Mouse (Mus musculus): ENCODE measurements around the gene Eme2.

Gene Eme2

DNA sequence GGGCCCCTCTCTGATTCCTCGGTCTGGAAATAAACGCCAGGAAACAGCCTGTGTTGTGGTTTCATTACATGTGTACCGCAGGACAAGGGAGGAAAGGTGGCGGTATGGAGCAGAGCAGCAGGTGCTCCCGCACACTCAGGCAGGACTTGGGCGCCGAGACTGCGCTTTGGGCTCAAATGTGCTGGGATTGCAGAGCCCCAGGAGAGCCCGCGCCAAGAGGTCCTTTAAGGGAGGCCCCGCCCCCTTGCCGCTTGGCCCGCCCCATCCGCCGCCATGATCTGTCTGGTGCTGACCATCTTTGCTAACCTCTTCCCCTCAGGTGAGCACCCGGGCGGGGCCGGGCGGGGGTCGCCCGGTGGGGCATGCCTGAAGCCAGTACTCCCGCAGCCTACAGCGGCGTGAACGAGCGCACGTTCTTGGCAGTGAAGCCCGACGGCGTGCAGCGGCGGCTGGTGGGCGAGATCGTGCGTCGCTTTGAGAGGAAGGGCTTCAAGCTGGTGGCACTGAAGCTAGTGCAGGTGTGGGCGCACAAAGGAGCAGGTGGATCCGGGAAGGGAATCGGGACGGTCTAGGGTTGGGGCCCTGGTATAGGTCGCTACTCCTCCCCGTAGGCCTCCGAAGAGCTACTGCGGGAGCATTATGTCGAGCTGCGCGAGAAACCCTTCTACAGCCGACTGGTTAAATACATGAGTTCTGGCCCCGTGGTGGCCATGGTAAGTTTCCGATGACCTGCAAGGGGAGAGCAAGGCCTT, 1.5 kb upstream of the Eme2 start, which contains the start of gene Nme3:
Nme3 (plus strand) TSS at position 260 of the 752 bp plus-strand sequence.
- DNase-seq (ENCODE audit: low read depth, low spot score): peak; percentile 93

DNA sequence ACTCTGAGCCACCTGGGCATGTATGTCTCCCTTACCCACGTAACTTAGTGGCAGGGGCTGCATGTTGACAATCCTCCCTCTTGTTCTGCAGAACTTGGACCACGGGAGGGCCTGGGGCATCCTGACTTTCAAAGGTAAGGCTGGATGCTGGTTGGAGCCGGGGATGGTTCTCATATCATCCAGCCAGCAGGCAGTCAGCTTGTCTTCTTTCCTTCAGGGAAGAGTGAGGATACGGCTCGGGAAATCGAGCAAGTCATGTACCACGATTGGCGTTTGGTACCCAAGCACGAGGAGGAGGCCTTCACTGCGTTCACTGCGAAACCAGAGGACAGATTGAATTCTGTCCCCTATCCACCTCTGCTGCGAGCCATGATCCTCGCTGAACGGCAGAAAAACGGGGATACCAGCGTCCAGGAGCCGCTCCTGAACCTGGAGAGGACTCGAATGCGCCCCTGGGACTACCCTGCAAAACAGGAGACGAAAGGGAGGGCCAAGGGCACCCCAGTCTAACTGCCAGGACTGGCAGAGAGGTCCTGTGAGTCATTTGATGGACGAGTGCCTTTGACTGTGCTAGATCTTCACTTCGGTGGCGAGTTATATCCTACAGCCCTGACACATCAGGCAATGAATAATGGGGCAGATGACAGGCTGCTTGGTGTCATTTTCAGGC, 819 bp upstream of the Eme2 start:
- DNase-seq (ENCODE audit: low read depth, low spot score): no peak

DNA sequence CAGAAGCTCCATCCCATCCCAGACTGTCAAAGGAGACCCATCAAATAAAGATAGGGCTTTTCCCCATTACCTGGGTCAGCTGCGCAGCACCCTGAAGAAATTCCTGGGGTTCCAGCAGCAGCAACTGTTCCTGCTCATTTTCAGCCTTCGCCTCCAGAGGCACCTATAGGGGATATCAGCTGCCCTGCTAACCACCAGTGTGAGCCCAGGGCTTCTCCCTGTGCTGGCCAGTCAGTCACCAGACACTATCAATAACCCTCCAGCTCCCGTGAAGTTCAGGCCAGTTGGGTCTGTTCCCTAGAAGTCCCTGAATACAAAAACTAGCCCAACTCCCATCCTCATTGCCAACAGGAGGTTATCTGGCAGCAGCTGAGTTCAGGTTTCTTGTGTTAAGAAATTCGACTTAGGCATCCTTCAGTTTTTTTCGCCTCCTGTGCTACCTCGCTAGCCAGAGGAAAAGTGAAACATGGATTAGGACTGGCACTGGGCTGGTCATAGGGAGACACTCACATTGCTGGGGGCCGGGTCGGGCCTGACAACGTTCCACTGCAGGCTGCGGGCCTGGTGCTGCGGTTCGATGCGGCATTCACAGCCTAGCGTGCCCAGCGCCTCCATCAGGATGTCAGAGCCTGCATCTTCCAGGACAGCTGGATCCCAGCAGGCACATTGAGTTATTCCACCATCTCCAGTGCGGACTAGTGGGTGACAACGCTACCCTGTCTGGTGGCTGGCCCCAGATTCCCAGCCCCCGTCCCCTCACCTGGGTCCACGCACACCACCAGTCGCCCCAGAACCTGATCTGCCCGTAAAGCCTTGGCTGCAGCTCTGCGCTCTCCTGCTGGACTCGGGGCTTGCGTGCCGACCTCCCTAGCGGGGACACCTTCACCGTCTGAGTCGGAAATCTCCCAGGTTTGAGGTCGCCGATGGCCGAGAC, 559 bp downstream of the Eme2 start:
- no peak for DNase-seq (ENCODE audit: low read depth, low spot score)

DNA sequence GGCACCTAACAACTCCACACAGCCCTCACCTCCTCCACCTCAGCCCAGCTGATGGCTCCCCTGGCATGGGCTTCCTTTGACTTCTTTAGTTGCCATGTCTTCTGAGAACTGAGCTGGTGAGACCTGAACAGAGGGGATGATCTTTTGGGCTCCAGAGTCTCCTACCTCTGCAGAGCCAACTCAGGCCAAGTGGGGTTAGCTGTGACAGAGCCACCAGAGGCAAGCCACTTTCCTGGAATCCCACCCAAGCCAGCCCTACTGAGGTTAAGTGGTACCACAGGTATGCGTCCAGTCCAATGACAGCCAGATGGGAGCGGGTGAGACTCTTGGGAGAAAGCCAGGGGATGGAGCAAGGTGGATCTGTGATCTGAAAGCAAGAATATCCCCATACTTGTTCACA, 1.6 kb downstream of the Eme2 start:
- DNase-seq (ENCODE audit: low read depth, low spot score): no peak

DNA sequence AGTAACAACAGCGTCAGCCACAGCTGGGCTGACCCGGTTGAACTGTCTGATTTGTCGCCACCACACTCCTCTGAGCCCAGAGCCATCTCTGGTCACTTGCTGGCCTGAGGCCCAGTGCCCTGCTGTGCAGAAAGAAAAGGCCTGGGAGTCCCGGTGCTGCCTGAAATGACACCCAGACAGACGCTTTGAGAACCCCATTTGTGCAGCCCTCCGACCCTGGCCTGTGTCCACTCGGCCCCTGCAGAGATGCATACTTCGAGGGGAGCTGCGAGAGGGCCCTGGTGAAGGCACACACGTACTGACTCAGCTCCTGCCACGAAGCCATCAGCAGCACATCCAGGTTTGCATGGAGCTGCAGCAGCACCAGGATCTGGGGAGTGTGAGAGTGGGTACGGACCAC, 2.1 kb downstream of the Eme2 start:
- DNase-seq (ENCODE audit: low read depth, low spot score): no peak

DNA sequence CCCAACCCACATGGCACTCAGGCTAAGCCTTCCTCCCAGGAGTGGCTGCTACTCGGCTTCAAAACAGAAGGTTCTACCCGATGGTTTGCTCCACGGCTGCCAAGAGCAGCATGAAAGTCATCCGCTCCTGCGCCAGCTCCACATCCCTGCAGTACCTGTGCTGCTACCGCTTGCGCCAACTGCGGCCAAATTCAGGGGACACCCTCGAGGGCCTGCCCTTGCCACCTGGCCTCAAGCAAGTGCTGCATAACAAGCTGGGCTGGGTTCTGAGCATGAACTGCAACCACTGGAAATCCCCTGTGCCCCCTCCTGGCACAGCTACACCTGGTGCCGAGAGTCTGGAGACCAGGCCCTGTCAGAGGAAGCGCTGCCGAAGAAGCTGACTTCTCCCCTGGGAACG, 3.6 kb downstream of the Eme2 start:
- DNase-seq (ENCODE audit: low read depth, low spot score): no peak

DNA sequence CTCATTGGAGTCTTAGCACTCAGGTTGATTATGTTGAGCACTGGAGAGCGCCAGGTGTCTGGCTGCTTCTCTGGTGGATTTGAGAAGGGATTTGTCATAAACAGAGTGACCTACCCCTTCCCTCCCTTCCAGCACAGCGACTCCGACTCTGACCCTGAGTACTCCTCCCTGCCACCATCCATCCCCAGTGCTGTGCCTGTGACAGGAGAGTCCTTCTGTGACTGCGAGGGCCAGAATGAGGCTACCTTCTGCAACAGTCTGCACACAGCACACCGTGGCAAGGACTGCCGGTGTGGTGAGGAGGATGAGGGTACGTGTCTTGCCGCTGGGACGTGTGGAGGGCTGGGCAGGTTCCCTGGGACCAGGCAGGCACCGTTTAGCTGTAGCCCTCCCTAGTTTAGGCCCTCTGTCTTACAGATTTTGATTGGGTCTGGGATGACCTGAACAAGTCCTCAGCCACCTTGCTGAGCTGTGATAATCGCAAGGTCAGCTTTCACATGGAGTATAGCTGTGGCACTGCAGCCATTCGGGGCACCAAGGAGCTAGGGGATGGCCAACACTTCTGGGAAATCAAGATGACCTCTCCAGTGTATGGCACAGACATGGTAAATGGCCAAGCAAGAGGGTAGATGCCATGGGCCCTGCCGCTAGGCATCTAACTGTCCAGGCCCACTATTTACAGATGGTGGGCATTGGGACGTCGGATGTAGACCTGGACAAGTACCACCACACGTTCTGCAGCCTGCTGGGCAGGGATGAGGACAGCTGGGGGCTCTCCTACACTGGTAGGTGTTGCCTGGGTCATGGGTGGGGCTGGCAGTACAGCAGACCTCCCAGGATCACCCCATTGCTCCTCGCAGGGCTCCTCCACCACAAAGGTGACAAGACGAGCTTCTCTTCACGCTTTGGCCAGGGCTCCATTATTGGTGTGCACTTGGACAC, 4.5 kb downstream of the Eme2 start:
- DNase-seq (ENCODE audit: low read depth, low spot score): no peak

DNA sequence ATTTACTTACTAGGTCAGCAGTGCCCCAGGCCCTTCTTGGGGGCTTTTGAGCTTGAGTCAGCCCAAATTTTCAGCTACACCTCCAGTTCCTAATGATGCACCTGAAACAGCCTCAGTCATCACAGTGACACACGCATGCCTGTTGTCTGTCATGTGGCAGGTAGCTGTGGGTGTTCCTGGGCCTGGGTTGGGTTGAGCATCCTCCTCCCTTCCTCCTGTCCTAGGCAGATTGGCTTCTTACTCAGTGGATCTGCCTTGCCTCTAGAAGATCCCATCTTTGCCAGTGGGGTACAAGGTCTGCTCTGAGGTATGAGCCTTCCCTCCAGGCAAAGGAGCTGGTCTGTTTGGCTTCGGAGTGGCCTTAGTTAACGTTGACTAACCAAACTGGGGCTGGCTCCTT, 6.0 kb downstream of the Eme2 start:
- DNase-seq (ENCODE audit: low read depth, low spot score): no peak

DNA sequence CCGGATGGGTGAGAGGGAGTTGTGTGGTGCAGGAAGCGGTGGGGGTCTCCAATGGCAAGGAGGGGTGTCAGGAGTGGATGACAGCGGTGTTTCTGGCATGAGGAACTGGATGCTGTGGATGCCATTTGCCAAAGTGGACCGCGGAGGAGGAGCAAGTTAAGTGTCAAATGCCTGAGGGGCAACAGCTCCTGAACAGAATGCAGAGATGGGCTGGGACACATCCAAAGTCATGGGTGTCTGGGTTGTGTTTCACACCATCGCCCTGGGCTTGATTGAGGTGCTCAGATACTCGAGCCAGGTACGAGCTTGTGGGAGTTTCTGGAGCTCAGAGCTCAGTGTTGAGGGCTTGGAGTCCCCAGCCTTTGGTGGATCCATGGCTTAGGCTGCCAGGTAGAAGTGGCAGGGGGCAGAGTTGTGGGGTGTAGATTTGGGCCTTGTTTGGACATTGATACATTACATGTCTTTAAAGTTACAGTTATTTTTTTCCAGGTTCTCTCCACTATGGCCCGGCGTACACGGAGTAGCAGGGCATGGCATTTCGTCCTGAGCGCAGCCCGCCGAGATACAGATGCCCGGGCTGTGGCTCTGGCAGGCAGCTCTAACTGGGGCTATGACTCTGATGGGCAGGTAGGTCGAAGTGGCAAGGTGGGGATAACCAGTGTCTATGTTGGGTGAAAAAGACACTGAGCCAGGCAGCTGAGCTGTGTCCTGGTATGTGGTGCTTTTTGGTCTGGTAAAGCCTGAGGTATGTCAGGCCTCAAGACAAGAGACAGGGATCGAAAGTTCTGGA, 7.4 kb downstream of the Eme2 start:
- DNase-seq (ENCODE audit: low read depth, low spot score): peak; percentile 40

DNA sequence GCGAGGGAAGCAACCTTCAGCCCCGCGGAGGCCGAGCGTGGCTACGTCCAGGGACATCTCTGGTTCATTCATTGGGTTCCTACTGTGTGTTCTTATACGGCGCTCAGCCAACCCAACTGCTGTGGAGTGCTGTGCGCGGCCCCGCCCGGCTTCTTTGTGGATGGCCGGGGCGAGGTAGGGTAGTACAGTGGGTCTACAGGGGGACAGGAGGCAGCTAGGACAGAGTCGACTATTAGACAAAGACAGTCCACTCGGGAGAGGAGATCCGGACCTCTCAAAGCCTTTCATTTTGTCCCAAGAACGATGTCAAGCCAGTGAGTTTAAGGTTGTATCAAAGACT, 8.0 kb downstream of the Eme2 start:
- DNase-seq (ENCODE audit: low read depth, low spot score): no peak

DNA sequence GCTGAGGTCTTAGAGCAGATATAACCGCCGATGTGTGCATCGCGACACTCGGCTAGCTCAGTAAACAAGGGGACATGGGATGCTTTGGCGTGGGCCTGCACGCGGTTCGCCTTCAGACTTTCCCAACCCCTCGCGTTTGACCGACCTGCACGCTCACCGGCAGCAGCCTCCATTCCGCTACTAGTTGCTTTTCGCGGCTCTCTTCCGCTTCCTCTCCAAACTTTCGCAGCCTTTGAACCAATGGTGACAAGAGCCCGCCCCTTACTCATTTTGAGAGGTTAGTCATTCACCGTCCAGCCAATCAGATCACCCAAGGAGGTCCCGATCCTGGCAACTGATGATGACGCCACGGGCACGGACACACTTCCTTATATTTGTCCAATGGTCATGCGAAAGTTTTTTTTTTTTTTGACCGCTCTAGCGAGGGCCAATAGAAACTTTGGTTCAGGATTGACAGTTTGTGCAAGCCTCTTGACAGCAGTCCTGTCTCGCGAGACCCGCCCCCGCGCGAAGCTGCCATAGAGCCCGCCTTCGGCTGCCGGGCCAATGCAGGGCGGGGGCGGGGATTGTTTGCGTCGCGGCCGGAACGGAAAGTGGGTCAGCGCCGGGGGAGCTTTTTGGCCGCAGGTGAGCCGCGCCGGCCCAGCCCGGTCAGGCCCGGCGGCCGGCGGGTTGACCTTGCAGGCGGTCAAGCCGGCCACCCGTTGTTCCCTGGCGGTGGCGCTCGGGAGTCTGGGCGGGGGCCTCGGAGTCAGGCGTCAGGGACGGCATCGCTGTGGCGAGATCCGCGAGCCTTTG, 8.6 kb downstream of the Eme2 start, which contains the start of the genes Nubp2 and Spsb3:
Nubp2 (minus strand) TSS at position 216 of the 798 bp plus-strand sequence.
Spsb3 (plus strand) TSS at position 510 of the 798 bp plus-strand sequence.
- DNase-seq (ENCODE audit: low read depth, low spot score): peak; percentile 99

DNA sequence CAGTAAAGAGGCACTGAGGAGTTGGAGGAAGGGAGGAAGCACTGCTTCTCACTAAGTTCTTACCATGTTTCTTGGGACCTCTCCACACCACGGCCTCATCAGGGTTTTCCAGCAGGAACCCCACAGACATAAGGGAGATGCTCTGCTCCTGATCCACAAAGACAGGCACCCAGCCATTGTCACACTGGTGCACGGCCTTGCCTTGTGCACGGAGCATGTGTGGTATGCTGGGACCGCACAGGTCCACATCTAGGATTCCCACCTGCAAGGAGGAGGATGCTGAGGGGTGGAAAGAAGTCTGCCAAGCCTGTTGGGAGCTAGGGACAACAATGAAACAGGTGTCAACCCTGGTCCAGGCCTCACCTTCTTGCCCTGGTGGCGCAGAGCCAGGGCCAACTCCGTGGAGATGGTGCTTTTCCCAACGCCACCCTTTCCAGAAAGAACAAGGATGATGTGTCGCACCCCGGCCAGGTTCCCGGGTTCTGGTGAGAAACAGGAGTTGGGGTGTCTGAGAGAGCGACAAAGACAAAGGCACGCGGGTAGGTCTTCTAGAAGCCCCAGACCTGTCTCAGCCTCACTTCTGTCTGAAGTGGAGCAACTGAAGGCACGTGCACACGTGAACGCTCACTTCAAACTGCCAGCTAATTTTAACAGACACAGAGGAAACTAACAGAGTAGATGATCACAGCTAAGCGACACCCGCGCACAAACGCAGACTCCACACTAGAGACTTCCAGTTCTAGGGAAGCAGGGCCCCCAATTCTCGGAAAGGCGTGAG, 9.3 kb downstream of the Eme2 start:
- DNase-seq (ENCODE audit: low read depth, low spot score): peak; percentile 14

DNA sequence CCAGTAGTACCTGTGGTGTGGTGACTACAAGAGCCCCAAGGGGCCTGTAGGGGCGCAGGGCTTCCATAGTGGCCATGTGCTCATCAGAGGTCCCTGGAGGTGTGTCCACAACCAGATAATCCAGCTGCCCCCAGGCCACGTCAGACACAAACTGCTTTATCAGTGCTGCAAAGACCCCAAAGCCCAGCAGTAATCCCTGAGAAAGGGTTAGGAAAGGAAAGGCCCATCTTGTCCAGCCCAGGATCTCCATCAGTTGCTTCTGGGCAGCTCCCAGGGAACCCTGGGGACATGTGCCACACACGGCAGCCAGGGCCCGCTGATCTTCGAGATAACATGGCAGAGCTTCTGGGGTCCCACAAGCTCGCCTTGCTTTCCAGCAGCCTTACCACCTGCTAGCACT, 10.5 kb downstream of the Eme2 start:
- DNase-seq (ENCODE audit: low read depth, low spot score): no peak

DNA sequence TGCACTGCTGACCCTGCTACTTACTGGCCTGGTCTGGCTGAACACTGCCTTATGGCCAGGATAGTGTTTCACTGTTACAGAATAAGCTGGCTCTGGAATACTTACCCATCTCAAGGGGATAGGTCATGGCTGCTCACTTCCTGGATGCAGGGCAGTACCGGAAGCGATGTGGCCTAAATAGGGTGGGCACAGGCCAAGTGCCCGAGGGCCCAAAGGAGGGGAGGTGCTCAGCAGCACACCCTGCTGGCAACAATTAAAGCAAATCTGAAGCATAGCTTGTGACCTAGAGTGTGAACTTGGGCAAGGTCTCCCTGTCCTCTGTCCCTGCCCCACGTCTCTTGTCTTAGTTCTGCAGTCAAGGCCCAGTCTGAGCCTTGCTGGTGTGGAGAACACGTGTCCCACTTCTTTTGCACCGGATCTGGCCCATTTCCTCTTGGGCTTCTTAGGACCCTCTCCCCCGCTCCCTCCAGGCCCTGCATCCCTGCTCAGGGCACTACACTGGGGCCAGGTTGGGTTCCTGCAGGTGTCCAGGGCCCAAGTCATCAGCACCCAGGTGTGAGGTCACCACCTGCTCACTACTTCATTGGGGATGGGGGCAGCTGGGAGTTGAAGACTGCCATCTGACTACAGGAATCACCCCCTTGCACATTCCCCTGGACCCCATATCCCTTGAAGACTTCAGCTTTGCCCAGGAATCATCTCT, 13.0 kb downstream of the Eme2 start:
- DNase-seq (ENCODE audit: low read depth, low spot score): peak; percentile 86

DNA sequence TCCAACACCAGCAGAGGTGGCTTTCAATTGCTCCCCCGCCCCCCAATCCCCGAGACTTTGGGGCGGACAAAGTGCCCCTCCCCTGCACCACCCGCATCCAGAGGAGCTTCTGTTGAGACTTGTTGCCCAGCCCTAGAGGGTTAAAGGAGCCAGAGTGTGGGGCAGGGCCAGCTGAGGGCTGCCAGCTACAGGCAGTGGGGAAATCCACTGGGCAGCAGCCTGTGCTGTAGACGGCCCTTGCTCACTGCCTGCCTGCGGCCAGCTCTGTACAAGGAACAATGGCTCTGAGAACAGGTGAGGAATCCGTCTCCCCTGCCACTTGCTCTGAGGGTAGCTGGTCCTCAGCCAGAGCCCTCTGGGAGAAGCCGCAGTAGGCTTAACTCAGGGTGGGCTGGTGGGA, 16.4 kb downstream of the Eme2 start:
- peak; percentile 31 for DNase-seq (ENCODE audit: low read depth, low spot score)

DNA sequence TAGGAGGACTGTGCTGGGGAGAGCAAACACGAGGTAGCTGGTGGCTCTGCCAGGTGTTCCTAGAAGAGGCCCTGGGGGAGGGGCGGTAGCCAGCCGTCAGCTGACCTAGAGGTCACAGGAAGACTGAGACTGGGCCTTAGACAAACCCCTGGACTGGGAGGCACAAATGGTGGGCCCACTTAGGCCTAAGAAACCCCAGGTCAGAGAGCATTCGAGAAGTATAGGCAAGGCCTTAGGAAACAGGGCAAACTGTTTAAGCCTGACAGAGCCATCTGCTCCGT, 16.8 kb downstream of the Eme2 start:
- DNase-seq (ENCODE audit: low read depth, low spot score): peak; percentile 62

DNA sequence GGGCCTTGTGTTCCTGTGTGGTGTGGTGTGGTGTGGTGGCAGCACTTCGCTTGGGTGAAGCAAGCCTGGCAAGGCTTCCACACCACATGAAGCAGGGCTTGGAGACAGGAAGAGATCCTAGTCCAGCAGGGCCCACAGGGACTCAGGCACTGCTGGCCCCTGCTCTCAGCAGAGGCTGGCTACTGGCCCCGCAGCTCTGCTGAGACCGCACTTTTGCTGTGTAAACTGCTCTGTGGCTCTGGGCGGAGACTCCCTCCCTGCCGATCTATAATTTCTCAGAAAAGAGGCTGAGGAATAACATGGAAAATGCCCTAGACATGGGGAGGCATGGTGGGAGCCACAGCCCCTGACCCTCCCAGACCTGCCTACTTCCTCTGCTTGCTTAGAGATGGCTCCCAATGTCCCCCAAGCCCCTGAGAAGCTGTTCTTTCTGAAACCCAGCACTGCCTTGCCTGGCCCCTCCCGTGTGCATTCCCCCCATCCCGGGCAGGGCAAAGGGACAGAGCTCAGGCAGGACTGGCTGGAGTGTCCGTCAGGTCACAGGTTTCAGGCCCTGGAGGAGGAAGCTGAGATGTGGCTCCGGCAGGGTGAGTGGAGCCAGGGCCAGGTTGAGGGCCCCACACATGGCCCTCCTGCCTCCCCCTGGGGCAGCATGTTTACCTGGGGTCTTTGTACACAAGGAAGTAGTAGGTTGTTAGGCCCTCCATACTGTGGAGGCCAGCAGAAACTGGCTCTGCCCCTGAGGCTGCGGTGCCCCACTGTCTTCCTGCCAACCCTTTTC, 17.4 kb downstream of the Eme2 start:
- no peak for DNase-seq (ENCODE audit: low read depth, low spot score)
